Mouse (Mus musculus) B cell, adult 62 days (primary cell): ENCODE results near the gene H2-DMa. TPM values are rescaled to one million over a fixed set of nuclear protein-coding genes. Genes with fewer than 3 reads are reported as not detected.

Experiments used
- total RNA-seq: library from RNA; stranded (reverse); gene quantifications from 4 replicates; pipeline ENCODE4 v1.2.4, GENCODE M21; 2023

H2-DMa gene
- 659 to 693 TPM (median 673 TPM) in 4 replicates for total RNA-seq

GRCm38 (mm10) chr17:34119249-34120179 lies at the start of gene H2-DMa:
TSS of gene H2-DMa (plus strand) at chr17:34119541.

GRCm38 (mm10) chr17:34092197-34092875 lies 27.0 kb upstream of the H2-DMa start, which contains the start of gene H2-Oa:
TSS of gene H2-Oa (plus strand) at chr17:34092340.

GRCm38 (mm10) chr17:34122188-34122984 lies 3.0 kb downstream of the H2-DMa start, which contains the start of gene Brd2:
TSS of gene Brd2 (minus strand) at chr17:34122634.

GRCm38 (mm10) chr17:34143033-34143432 lies 23.7 kb downstream of the H2-DMa start, which contains the start of gene H2-DMb2:
TSS of gene H2-DMb2 (plus strand) at chr17:34143307.

DNA sequence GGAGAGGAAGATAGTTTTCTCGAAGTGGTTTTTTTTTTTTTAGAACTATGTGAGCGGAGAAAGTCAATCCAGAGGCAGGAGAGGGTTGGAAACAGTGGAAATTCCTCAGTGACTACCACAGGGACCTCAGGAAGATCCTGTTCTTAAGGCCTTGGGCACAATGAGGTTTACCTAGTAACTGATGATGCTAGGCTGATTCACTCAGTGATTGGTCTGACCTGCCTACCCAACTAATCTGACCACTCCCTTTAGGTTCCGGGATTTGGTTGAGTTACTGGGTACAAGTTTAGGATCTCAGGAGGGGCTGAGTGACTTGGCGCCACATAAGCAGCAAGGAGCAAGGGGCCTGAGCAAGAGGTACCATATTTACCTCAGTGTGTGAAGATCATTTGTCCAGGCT lies 33.6 kb downstream of the H2-DMa start, which contains the start of gene H2-DMb1:
H2-DMb1 (plus strand) TSS at position 150 of the 400 bp plus-strand sequence.

GRCm38 (mm10) chr17:34187261-34187916 lies 68.0 kb downstream of the H2-DMa start, which contains the start of the genes Tap1 and Psmb9:
TSS of gene Tap1 (plus strand) at chr17:34187553.
TSS of gene Psmb9 (minus strand) at chr17:34187764.

Other genes starting within 250 kb of the H2-DMa start
- not detected in 4 replicates for gene Gm7029, start 245.7 kb upstream of the H2-DMa start, total RNA-seq
- gene Kifc1, start 228.9 kb upstream of the H2-DMa start, total RNA-seq, result 2.4 to 6.4 TPM (median 2.6 TPM) in 4 replicates
- 0.75 to 0.94 TPM in 2 of 4 replicates, not detected in the others for gene Platr17, start 214.4 kb upstream of the H2-DMa start, total RNA-seq
- gene Daxx, start 210.1 kb upstream of the H2-DMa start, total RNA-seq, result 43.7 to 52.6 TPM (median 49.3 TPM) in 4 replicates
- gene Tapbp, start 203.6 kb upstream of the H2-DMa start, total RNA-seq, result 431 to 449 TPM (median 436 TPM) in 4 replicates
- gene Zbtb22, start 203.6 kb upstream of the H2-DMa start, total RNA-seq, result 37.5 to 42.9 TPM (median 39.2 TPM) in 4 replicates
- 169 to 183 TPM (median 181 TPM) in 4 replicates for gene Rgl2, start 190.0 kb upstream of the H2-DMa start, total RNA-seq
- gene Pfdn6, start 179.2 kb upstream of the H2-DMa start, total RNA-seq, result 55.2 to 64.5 TPM (median 58.4 TPM) in 4 replicates
- 37.1 to 42.6 TPM (median 40.1 TPM) in 4 replicates for gene Wdr46, start 178.9 kb upstream of the H2-DMa start, total RNA-seq
- gene B3galt4, start 168.1 kb upstream of the H2-DMa start, total RNA-seq, result 3.9 to 6.1 TPM (median 5.8 TPM) in 4 replicates
- gene Vps52, start 163.7 kb upstream of the H2-DMa start, total RNA-seq, result 86.2 to 102 TPM (median 93.0 TPM) in 4 replicates
- gene Rps18, start 163.5 kb upstream of the H2-DMa start, total RNA-seq, result 1,434 to 1,528 TPM (median 1,474 TPM) in 4 replicates
- 2,712 to 3,144 TPM (median 2,852 TPM) in 4 replicates for gene H2-K1, start 119.2 kb upstream of the H2-DMa start, total RNA-seq
- 31.0 to 45.2 TPM (median 32.4 TPM) in 4 replicates for gene Ring1, start 94.9 kb upstream of the H2-DMa start, total RNA-seq
- 122 to 144 TPM (median 136 TPM) in 4 replicates for gene H2-Ke6, start 91.5 kb upstream of the H2-DMa start, total RNA-seq
- 63.8 to 91.4 TPM (median 78.7 TPM) in 4 replicates for gene Slc39a7, start 87.9 kb upstream of the H2-DMa start, total RNA-seq
- gene Rxrb, start 87.7 kb upstream of the H2-DMa start, total RNA-seq, result 106 to 119 TPM (median 119 TPM) in 4 replicates
- 4.3 to 8.8 TPM (median 5.6 TPM) in 4 replicates for gene Col11a2, start 80.1 kb upstream of the H2-DMa start, total RNA-seq
- 232 to 249 TPM (median 239 TPM) in 4 replicates for gene H2-Oa, start 27.2 kb upstream of the H2-DMa start, total RNA-seq
- 421 to 508 TPM (median 482 TPM) in 4 replicates for gene Brd2, start 3.1 kb downstream of the H2-DMa start, total RNA-seq
- gene H2-DMb2, start 23.8 kb downstream of the H2-DMa start, total RNA-seq, result 1,557 to 1,593 TPM (median 1,583 TPM) in 4 replicates
- 718 to 852 TPM (median 762 TPM) in 4 replicates for gene H2-DMb1, start 33.5 kb downstream of the H2-DMa start, total RNA-seq
- 128 to 142 TPM (median 134 TPM) in 4 replicates for gene Tap1, start 68.0 kb downstream of the H2-DMa start, total RNA-seq
- gene Psmb9, start 68.2 kb downstream of the H2-DMa start, total RNA-seq, result 94.7 to 115 TPM (median 111 TPM) in 4 replicates
- gene Psmb8, start 78.2 kb downstream of the H2-DMa start, total RNA-seq, result 201 to 222 TPM (median 208 TPM) in 4 replicates
- 108 to 140 TPM (median 126 TPM) in 4 replicates for gene Tap2, start 84.0 kb downstream of the H2-DMa start, total RNA-seq
- 973 to 1,048 TPM (median 1,003 TPM) in 4 replicates for gene H2-Ob, start 119.4 kb downstream of the H2-DMa start, total RNA-seq
- 5,714 to 6,004 TPM (median 5,823 TPM) in 4 replicates for gene H2-Ab1, start 138.1 kb downstream of the H2-DMa start, total RNA-seq
- gene H2-Aa, start 168.3 kb downstream of the H2-DMa start, total RNA-seq, result 5,071 to 5,156 TPM (median 5,095 TPM) in 4 replicates
- gene H2-Eb1, start 186.3 kb downstream of the H2-DMa start, total RNA-seq, result 3,754 to 3,983 TPM (median 3,819 TPM) in 4 replicates
- gene H2-Eb2, start 206.1 kb downstream of the H2-DMa start, total RNA-seq, result 39.5 to 45.2 TPM (median 44.6 TPM) in 4 replicates
- 8.7 to 12.1 TPM (median 11.4 TPM) in 4 replicates for gene Btnl2, start 235.3 kb downstream of the H2-DMa start, total RNA-seq